Mouse (Mus musculus) midbrain, postnatal 0 days (tissue): ENCODE measurements around the gene Mmp17. TPM values are rescaled to one million over a fixed set of nuclear protein-coding genes. Genes with fewer than 3 reads are reported as not detected.

Experiments used
- ATAC-seq: fragments of 200-750 bp; cut with Nextera tagmentation; 2 replicates; pipeline ENCODE4 v1.8.0; 2017; ENCODE audit warnings: moderate number of reproducible peaks, mild to moderate bottlenecking, moderate TSS enrichment, moderate library complexity; ENCODE audit not compliant: low FRiP score
- DNase-seq: peaks from one replicate; pipeline ENCODE4 v3.0.0-alpha.2; 2015; ENCODE audit warnings: low spot score
- H3K27ac ChIP-seq: fragments of 300-500 bp; sonication (generic); 2 replicates; pipeline ENCODE4 v1.5.1; 2014; ENCODE audit warnings: low read depth, mild to moderate bottlenecking, low read length, mixed read lengths
- H3K27me3 ChIP-seq: fragments of 300-500 bp; sonication (generic); 2 replicates; pipeline ENCODE4 v1.6.1; 2014; ENCODE audit warnings: low read length, control low read depth, mixed read lengths; ENCODE audit not compliant: insufficient read depth
- H3K36me3 ChIP-seq: fragments of 300-500 bp; sonication (generic); 2 replicates; pipeline ENCODE4 v1.6.1; 2014; ENCODE audit warnings: low read length, control low read depth, mixed read lengths; ENCODE audit not compliant: insufficient read depth
- H3K4me1 ChIP-seq: fragments of 300-500 bp; sonication (generic); 2 replicates; pipeline ENCODE4 v1.6.1; 2014; ENCODE audit warnings: mild to moderate bottlenecking, control low read depth, antibody characterized with exemption, low read length, mixed read lengths; ENCODE audit not compliant: insufficient read depth
- H3K4me2 ChIP-seq: fragments of 300-500 bp; sonication (generic); 2 replicates; pipeline ENCODE4 v1.6.1; 2014; ENCODE audit warnings: low read depth, mild to moderate bottlenecking, low read length, mixed read lengths; ENCODE audit not compliant: poor library complexity, severe bottlenecking
- H3K4me3 ChIP-seq: fragments of 300-500 bp; sonication (generic); 2 replicates; pipeline ENCODE4 v1.5.1; 2014; ENCODE audit warnings: low read depth, mild to moderate bottlenecking, low read length, moderate library complexity
- H3K9ac ChIP-seq: fragments of 300-500 bp; sonication (generic); replicated peaks from 2 replicates; pipeline ENCODE4 v1.6.1; 2014; ENCODE audit warnings: mild to moderate bottlenecking, low read length, moderate library complexity, mixed read lengths; ENCODE audit not compliant: poor library complexity, severe bottlenecking
- H3K9me3 ChIP-seq: fragments of 300-500 bp; sonication (generic); 2 replicates; pipeline ENCODE4 v1.6.1; 2016; ENCODE audit warnings: low read length, control low read depth
- CTCF ChIP-seq: IDR thresholded peaks from 2 replicates; pipeline ENCODE4 v1.5.1; 2016; ENCODE audit warnings: antibody characterized with exemption, mild to moderate bottlenecking
- WGBS: fragments of 180-500 bp; shearing (Covaris S2); extraction: QIAGEN DNeasy Blood & Tissue Kit; methylation state at CpG from one replicate; pipeline ENCODE4 v1.1.7; 2014; 5-methylcytosine and 5-hydroxymethylcytosine counted together
- polyA plus RNA-seq: library from polyadenylated mRNA; unstranded; fragments of >200 nt; fragmentation: Nextera tagmentation; extraction: Ambion mirVana; gene quantifications from 2 replicates; pipeline ENCODE4 v1.2.1, GENCODE M21; 2015
- total RNA-seq: library from RNA; depleted of rRNA; stranded (reverse); fragments of >200 nt; gene quantifications from 2 replicates; pipeline ENCODE4 v1.2.3, GENCODE M21; 2014; rRNA removed

The Mmp17 gene
- total and polyA plus RNA-seq, 2 experiments from 2014 or later = 11.6 to 24.6 TPM

GRCm38 (mm10) chr5:129657931-129658330 lies 74.0 kb downstream of the Mmp17 start:
- no peak for TF ChIP-seq CTCF
- 93% methylated on average over 15 of the region's 15 CpGs for WGBS
- H3K36me3 ChIP-seq = peaks cover 52% of the 10 kb centered on the region

More at GRCm38 (mm10) chr5:129657931-129658330, 74.0 kb downstream of the Mmp17 start:
- H3K27ac ChIP-seq = no peak overlapping the region
- H3K4me3 ChIP-seq = no peak overlapping the region
- H3K27me3 ChIP-seq = no peaks in the 10 kb centered on the region
- H3K9ac ChIP-seq = no peak overlapping the region
- ATAC-seq (no peak), DNase-seq (no peak)
- H3K4me2 ChIP-seq = no peak overlapping the region
- H3K4me1 ChIP-seq = no peaks in the 10 kb centered on the region
- H3K9me3 ChIP-seq = no peaks in the 10 kb centered on the region

Other genes starting within 250 kb of the Mmp17 start
- gene Sfswap, start 82.9 kb upstream of the Mmp17 start, total RNA-seq = 88.2 and 120 TPM in 2 replicates
- 50.1 and 52.1 TPM in 2 replicates for gene Sfswap, start 82.9 kb upstream of the Mmp17 start, polyA plus RNA-seq
- gene Zfp11, start 85.9 kb downstream of the Mmp17 start, total RNA-seq = 5.1 and 5.3 TPM in 2 replicates
- gene Zfp11, start 85.9 kb downstream of the Mmp17 start, polyA plus RNA-seq = 4.5 and 4.7 TPM in 2 replicates
- not detected in 2 replicates for gene Sept14, start 124.3 kb downstream of the Mmp17 start, total RNA-seq
- gene Sept14, start 124.3 kb downstream of the Mmp17 start, polyA plus RNA-seq = not detected in 2 replicates
- gene Mrps17, start 131.3 kb downstream of the Mmp17 start, total RNA-seq = 124 and 163 TPM in 2 replicates
- gene Mrps17, start 131.3 kb downstream of the Mmp17 start, polyA plus RNA-seq = 161 and 176 TPM in 2 replicates
- 66.7 and 79.0 TPM in 2 replicates for gene Nipsnap2, start 140.9 kb downstream of the Mmp17 start, total RNA-seq
- gene Nipsnap2, start 140.9 kb downstream of the Mmp17 start, polyA plus RNA-seq = 108 and 109 TPM in 2 replicates
- 18.5 and 33.1 TPM in 2 replicates for gene Psph, start 203.3 kb downstream of the Mmp17 start, total RNA-seq
- 40.3 and 42.0 TPM in 2 replicates for gene Psph, start 203.3 kb downstream of the Mmp17 start, polyA plus RNA-seq